Mouse (Mus musculus) testis, adult 2 months (tissue): Measurements from ENCODE around the gene Dnajc3.
A peak's percentile ranks its signal among the peaks of the same experiment; 100 is the strongest.

Source experiments
- CTCF ChIP-seq: fragments of 200-500 bp; IDR thresholded peaks from 2 replicates; pipeline ENCODE4 v1.5.1; 2012; ENCODE audit warnings: low read depth, mild to moderate bottlenecking, inconsistent platforms, low read length, moderate library complexity; ENCODE audit not compliant: control insufficient read depth, insufficient read depth, insufficient replicate concordance
- POLR2A ChIP-seq: fragments of 200-500 bp; IDR thresholded peaks from 2 replicates; pipeline ENCODE4 v1.6.1; 2012; ENCODE audit warnings: low read depth, mild to moderate bottlenecking, inconsistent platforms, low read length, moderate library complexity; ENCODE audit not compliant: control insufficient read depth

DNA sequence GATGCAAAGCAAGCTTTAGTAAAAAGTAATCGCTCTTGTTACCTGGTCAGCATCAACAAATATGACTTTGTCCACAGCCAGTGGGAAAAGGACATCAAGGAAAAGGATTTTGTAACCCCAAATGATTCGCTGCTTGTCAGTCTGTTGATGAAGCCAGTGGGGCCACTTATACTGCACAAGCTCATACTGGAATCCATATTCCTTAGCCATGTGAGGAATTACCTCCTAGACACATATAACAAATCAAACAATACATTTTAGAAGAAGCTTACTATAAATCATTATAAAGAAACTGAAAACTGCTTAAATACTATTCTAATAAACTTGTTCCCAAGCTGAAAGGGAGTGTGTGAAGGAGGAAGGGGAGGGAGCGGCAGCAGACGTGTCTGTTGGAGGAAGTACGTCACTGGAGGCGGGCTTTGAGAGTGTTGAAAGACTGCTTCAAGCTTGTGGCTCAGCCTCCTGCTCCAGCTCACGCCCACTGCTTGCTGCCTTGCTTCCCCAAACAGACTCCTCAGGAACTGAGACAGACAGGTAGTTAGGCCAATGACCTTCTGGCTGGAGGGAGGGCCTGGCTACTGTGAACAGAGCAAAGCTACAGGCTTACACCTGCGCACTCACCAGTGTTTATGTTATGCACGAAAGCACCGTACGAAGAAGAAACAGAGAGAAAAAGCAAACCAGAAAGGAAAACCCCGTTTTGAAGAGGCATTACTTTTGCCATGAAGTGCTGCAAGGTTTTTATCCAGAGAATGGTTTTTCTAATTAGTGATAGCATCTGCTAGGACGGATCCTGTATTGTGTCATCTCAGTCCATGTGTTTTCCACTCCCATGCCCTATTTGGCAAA lies 69.6 kb downstream of the Dnajc3 start:
- TF ChIP-seq POLR2A (peak; percentile 76; the same call in 1 of the 2 replicates), CTCF (no peak)
